Mouse (Mus musculus) cortical plate, adult 2 months (tissue): ENCODE measurements around the gene Rb1.

ENCODE experiments used
- CTCF ChIP-seq: fragments of 200-500 bp; IDR thresholded peaks from 2 replicates; pipeline ENCODE4 v1.5.1; 2011; ENCODE audit warnings: mild to moderate bottlenecking, control low read depth, low read length; ENCODE audit not compliant: insufficient read depth; ENCODE audit errors: extremely low read depth
- POLR2A ChIP-seq: fragments of 200-500 bp; IDR thresholded peaks from 2 replicates; pipeline ENCODE4 v1.6.1; 2011; ENCODE audit warnings: mild to moderate bottlenecking, low read length, control low read depth; ENCODE audit not compliant: insufficient read depth; ENCODE audit errors: extremely low read depth

- no peak for TF ChIP-seq CTCF
- no peak for TF ChIP-seq POLR2A
Measured at GRCm38 (mm10) chr14:73142421-73142895, 183.2 kb downstream of the Rb1 start.
